Mouse (Mus musculus) liver, postnatal 0 days (tissue): ENCODE results near the gene Npm3. TPM values are rescaled to one million over a fixed set of nuclear protein-coding genes. Genes with fewer than 3 reads are reported as not detected.
A peak's percentile ranks its signal among the peaks of the same experiment; 100 is the strongest.

Source experiments
- ATAC-seq: fragments of 200-750 bp; cut with Nextera tagmentation; 2 replicates; pipeline ENCODE4 v1.8.0; 2017; ENCODE audit warnings: mild to moderate bottlenecking, moderate library complexity
- DNase-seq: peaks from one replicate; pipeline ENCODE4 v3.0.0-alpha.2; 2016
- H3K27ac ChIP-seq: fragments of 300-500 bp; sonication (generic); 2 replicates; pipeline ENCODE4 v1.5.1; 2014; ENCODE audit warnings: antibody characterized with exemption, moderate library complexity, mild to moderate bottlenecking, low read depth
- H3K27me3 ChIP-seq: fragments of 300-500 bp; sonication (generic); 2 replicates; pipeline ENCODE4 v1.6.1; 2014; ENCODE audit warnings: low read length, control low read depth, mixed read lengths; ENCODE audit not compliant: insufficient read depth
- H3K36me3 ChIP-seq: fragments of 300-500 bp; sonication (generic); replicated peaks from 2 replicates; pipeline ENCODE4 v1.6.1; 2014; ENCODE audit warnings: mild to moderate bottlenecking, control low read depth, low read length, moderate library complexity, mixed read lengths; ENCODE audit not compliant: insufficient read depth
- H3K4me1 ChIP-seq: fragments of 300-500 bp; sonication (generic); 2 replicates; pipeline ENCODE4 v1.6.1; 2014; ENCODE audit warnings: antibody characterized with exemption, mild to moderate bottlenecking, control low read depth; ENCODE audit not compliant: insufficient read depth
- H3K4me2 ChIP-seq: fragments of 300-500 bp; sonication (generic); 2 replicates; pipeline ENCODE4 v1.6.1; 2014; ENCODE audit warnings: low read depth, mild to moderate bottlenecking, low read length, moderate library complexity, mixed read lengths
- H3K4me3 ChIP-seq: fragments of 300-500 bp; sonication (generic); 2 replicates; pipeline ENCODE4 v1.5.1; 2014; ENCODE audit warnings: low read depth, low read length
- H3K9ac ChIP-seq: fragments of 300-500 bp; sonication (generic); replicated peaks from 2 replicates; pipeline ENCODE4 v1.6.1; 2014; ENCODE audit warnings: mild to moderate bottlenecking, moderate library complexity
- H3K9me3 ChIP-seq: fragments of 300-500 bp; sonication (generic); 2 replicates; pipeline ENCODE4 v1.6.1; 2016; ENCODE audit warnings: mild to moderate bottlenecking, control low read depth, low read length, mixed read lengths
- CTCF ChIP-seq: sonication (generic); IDR thresholded peaks from 2 replicates; pipeline ENCODE4 v1.5.1; 2016; ENCODE audit warnings: antibody characterized with exemption, low read depth
- EP300 ChIP-seq: IDR thresholded peaks from 2 replicates; pipeline ENCODE4 v1.6.1; 2016; ENCODE audit warnings: antibody characterized with exemption, low read depth, mild to moderate bottlenecking
- WGBS: fragments of 180-500 bp; shearing (Covaris S2); extraction: QIAGEN DNeasy Blood & Tissue Kit; methylation state at CpG from one replicate; pipeline ENCODE4 v1.1.7; 2014; ENCODE audit not compliant: insufficient replicate concordance; 5-methylcytosine and 5-hydroxymethylcytosine counted together
- polyA plus RNA-seq: library from polyadenylated mRNA; unstranded; fragments of >200 nt; fragmentation: Nextera tagmentation; extraction: Ambion mirVana; gene quantifications from 2 replicates; pipeline ENCODE4 v1.2.1, GENCODE M21; 2015

The Npm3 gene
- polyA plus RNA-seq, 1 experiment from 2014 or later: 6.5 TPM

DNA sequence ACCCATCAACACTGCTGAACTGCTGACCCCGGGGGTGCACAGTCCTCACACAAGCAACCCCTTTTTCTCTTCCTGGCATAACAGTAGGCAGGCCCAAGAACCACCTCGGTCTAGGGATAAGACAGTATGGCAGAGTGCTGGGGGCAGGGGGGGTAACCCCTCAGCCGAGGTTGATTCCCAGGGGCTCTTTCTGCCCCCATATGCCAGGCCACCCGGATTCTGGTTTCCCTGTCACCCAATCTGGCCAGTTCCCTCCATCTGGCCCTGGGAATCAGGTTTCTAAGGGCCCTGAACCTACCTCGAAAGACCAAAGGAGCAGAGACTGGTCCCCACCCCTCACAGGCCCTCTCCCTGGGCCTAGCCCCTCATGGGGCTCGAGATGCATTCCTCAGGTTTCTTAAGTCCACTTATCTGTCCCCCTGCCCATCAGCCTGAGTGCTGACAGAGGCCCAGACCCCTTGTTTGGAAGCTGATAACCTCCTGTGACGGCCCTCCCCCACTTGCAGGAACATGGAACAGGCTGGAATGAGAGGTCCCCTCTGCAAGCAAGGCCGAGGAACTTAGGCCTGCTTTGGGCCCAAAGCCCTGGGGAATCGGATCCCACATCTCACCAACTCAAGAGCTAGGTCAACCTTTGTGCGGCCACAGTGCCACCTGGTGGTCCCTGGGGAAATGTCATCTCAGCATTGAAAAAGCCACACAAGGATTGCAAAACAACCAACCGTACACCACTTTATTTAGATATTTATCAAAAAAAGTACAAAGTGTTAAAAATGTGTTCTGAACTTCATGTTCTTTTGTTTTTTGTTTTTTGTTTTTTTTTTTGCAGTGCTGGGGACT lies 2.1 kb downstream of the Npm3 start:
- peak; percentile 91 for DNase-seq
- WGBS: 32% methylated on average over 11 of the region's 11 CpGs
- Histone ChIP-seq H3K27me3 (peaks cover 38% of the 10 kb centered on the region), H3K36me3 (peaks cover 13% of the 10 kb centered on the region), H3K9me3 (no peaks in the 10 kb centered on the region), H3K4me2 (no peak overlapping the region), H3K9ac (no peak overlapping the region), H3K4me1 (peaks cover 36% of the 10 kb centered on the region), H3K4me3 (no peak overlapping the region), H3K27ac (no peak overlapping the region)
- peak; percentile 31 for ATAC-seq
- TF ChIP-seq EP300 (peak; percentile 50; the same call in 1 of the 2 replicates), CTCF (peak; percentile 93)

DNA sequence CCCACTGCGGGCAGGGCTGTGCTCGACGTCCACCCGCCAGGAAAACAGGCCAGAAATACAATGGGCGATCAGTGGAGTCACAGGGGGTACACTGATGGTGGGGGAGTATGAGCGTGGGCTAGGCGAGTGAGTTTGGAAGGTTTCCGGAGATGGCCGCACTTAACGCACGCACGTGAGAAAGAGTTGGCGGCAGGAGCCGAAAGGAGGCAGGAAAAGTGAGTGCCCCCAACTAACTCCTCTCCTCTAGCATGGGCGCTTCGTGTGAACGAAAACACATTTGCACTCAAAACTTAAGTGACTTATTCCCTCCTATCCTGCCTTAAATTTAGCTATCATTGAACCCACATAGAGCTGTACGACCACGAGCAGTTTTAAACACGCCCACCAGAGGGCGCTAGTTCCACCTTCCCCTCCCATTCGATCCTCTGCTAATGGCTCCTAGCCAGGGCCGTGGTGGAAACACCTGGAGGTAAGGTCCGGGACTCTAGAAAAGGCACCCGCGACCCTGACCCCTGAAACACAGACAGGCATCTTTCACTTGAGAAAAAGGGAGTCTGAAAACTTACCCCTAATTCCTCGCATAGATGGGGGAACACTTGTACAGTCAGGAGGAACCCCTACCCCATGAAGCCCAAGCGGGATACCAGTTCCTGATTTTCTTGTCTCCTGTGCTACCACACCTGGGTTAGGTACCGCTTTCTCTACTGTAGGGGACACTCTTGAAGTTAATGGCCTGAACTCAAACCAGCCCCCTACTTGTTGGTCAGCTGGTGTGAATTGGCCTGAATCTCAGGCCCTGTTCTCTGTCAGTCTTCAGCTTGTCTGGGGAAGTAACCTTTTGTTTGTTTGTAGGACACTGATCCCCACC lies 3.0 kb downstream of the Npm3 start:
- ATAC-seq: peak; percentile 35
- H3K9me3 ChIP-seq: no peaks in the 10 kb centered on the region
- peaks cover 46% of the 10 kb centered on the region for H3K27me3 ChIP-seq
- no peak overlapping the region for H3K27ac ChIP-seq
- peaks cover 36% of the 10 kb centered on the region for H3K4me1 ChIP-seq
- WGBS: 10% methylated on average over 29 of the region's 29 CpGs
- TF ChIP-seq CTCF (peak; percentile 94), EP300 (no peak)
- no peak overlapping the region for H3K9ac ChIP-seq
- H3K4me2 ChIP-seq: peak overlapping the region; percentile 20
- no peak overlapping the region for H3K4me3 ChIP-seq
- H3K36me3 ChIP-seq: peaks cover 5% of the 10 kb centered on the region
- DNase-seq: peak; percentile 86

DNA sequence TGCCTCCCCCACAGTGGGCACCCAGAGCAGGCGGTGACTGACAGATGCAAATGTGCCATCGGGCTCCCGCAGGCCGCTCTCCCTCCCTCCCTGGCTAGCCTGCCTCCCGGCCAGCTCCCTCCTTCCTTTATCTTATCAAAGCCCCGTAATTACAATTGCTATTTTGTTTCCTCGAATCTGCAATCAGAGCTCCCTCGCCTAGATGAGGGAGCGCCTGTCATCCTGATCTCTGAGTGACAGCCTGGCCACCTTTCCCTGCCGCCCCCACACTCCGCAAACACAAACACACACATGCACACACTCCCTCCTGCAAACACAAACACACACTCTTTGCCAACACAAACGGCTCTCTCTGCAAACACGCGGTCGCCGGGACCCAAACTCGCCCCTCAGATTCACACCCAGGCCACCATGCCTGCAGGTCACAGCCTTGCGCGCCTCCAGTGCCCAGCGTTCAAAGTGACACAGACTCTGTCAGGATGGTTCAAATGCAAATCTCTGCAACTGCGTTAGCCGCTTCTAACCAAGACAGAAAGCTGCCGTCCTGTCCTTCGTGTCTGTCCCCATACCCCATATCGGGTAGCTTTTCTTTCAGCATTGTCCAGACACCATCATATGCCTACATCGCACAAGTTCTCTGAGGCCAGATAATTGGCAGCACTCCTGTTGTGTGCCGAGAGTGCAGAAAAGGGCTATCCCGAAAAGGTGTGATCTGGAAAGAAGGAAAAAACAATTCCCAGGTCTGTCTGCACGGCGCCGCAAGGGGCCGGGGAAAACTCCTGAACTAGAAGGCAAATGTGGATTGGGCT lies 3.8 kb downstream of the Npm3 start:
- ATAC-seq (no peak), DNase-seq (no peak)
- H3K9me3 ChIP-seq: no peaks in the 10 kb centered on the region
- TF ChIP-seq CTCF (no peak), EP300 (no peak)
- 6% methylated on average over 32 of the region's 32 CpGs for WGBS
- H3K36me3 ChIP-seq: no peaks in the 10 kb centered on the region; the same call in 1 of the 2 replicates
- H3K4me1 ChIP-seq: peaks cover 36% of the 10 kb centered on the region
- H3K4me2 ChIP-seq: peak overlapping the region; percentile 20
- H3K27ac ChIP-seq: no peak overlapping the region
- H3K27me3 ChIP-seq: peaks cover 55% of the 10 kb centered on the region
- H3K4me3 ChIP-seq: no peak overlapping the region
- H3K9ac ChIP-seq: no peak overlapping the region

DNA sequence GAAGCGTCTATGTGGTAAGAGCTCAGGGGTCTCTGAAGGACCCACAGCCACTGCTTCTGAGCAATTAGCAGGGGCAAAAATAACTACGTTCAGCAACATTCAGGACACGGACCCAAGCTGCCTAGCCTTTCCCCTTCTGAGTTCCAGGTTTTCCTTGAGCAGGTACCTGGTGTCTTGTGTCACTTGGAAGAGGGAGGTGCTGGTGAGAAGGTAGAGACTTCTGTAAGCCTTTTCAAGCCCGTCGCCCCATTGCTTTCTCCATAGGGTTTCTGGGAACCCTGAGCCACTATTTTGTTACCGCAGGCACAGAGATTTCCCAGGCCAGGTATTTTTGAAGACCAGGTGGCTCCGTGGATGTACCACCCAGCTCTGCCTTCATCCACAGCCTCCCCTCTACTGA lies 5.8 kb downstream of the Npm3 start:
- Histone ChIP-seq H3K27ac (no peak overlapping the region), H3K36me3 (no peaks in the 10 kb centered on the region), H3K27me3 (peaks cover 72% of the 10 kb centered on the region), H3K9me3 (no peaks in the 10 kb centered on the region), H3K9ac (no peak overlapping the region), H3K4me3 (no peak overlapping the region), H3K4me2 (no peak overlapping the region), H3K4me1 (peaks cover 29% of the 10 kb centered on the region)
- ATAC-seq (no peak), DNase-seq (no peak)
- WGBS: 30% methylated on average over 7 of the region's 7 CpGs
- no peak for TF ChIP-seq EP300

DNA sequence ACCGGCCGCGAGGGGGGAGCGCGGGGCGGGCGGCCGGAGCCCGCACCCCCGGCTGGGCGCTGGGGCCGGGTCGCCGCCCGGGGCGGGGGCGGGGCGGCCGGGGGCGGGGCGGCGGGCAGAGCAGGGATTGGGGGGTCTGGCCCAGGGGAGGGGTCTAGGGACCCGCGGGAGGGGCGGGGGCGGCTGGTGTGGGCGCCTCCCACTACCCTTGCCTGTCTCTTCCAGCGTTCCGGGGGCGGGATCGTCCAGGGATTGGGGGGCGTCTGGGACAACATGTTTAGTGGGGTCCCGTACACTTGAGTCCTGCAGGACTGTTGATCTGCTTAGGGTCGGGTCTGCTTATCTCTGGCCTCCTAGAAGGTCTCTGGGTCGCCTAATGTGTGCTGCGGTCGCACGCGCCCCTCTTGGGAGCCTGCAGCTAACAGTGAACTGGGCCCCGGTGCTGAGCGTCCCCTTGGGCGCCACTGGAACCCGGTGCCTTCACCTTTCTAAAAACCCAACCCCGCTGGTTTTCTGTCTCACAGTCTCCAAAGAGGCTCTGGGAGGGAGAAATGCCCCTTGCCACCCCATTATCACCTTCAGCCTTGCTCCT lies 6.3 kb downstream of the Npm3 start:
- no peak for DNase-seq
- 5% methylated on average over 16 of the region's 44 CpGs for WGBS
- no peak overlapping the region for H3K9ac ChIP-seq
- TF ChIP-seq CTCF (no peak), EP300 (no peak)
- no peak overlapping the region for H3K27ac ChIP-seq
- peaks cover 24% of the 10 kb centered on the region for H3K4me1 ChIP-seq
- H3K4me2 ChIP-seq: peak overlapping the region; percentile 71
- no peak for ATAC-seq
- H3K27me3 ChIP-seq: peaks cover 76% of the 10 kb centered on the region
- H3K9me3 ChIP-seq: no peaks in the 10 kb centered on the region
- peak overlapping the region; percentile 39 for H3K4me3 ChIP-seq
- no peaks in the 10 kb centered on the region for H3K36me3 ChIP-seq
